Mouse (Mus musculus): ENCODE results near the gene Zfp433. TPM values are rescaled to one million over a fixed set of nuclear protein-coding genes. Genes with fewer than 3 reads are reported as not detected.
"Not testable (repeated sequence)": the region's sequence is repeated elsewhere in the genome, so short reads cannot be mapped to it uniquely, and the experiment has no call there.

Gene Zfp433
- total RNA-seq (2017): 15.7 and 22.4 TPM in 2 replicates

DNA sequence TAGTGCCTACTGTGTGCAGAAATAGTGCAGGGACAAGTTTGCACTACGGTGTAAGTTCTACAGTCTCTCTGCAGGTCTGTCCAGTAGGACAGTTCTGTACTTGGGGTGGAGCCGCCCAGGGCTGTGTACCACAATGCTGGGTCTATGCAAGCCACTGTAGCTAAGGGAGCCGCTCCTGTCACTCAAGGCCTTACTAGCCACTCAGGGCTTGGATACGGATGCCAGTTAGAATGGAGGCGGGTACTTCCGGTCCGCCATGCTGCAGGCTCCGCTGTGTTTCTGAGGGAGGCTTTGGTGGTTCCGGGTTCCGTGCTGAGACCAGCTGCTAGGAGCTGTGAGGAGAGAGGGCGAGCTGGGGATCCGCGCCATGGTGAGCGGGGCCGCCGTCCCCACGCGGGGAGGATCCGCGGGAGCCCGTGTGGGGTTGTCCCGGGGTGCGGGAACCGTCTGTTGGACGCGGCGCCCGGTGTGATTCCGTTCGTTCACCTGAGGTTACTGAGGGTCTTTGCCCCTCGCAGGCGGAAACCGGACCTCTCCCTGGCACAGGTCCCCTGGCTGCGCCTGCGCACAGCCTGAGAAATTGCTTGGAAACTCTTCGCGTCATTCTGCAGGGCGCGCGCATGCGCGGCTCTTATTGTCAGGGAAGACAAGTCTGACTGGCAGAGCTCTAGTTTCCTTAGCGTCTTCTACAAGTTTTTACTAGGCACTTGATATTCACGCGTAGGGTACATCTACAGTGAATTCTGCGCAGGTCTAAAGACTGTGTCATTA, at the start of gene Zfp433:
Gene Zfp433 (plus strand): TSS at position 295 of the 771 bp plus-strand sequence.
- ATAC-seq (replicated peaks in 1 of 2; ENCODE audit: insufficient read depth in 1 of 2, low FRiP score in 2 of 2, low TSS enrichment in 1 of 2, low read depth in 1 of 2, poor library complexity in 2 of 2, severe bottlenecking in 2 of 2): peak; percentile 99 to 100

DNA sequence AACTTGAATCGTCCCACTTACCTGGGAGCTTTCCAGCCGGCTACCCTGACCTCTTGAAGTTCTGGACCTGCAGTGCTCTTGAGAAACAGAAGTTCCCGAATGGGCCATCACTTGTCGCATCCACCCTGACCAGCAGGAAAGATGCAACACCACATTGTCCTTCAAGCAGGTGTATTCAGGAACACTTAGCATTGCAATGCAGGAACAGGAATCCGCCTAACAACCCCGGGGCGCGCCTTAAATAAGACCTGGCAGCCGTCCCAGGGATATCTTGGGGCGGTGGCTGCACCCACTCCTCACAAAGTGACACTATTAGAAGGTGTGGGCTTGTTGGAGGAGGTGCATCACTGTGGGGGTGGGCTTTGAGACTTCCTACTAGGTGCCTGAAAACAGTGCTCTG, 49.4 kb upstream of the Zfp433 start:
- ATAC-seq (replicated peaks in 1 of 2; ENCODE audit: insufficient read depth in 1 of 2, low FRiP score in 2 of 2, low TSS enrichment in 1 of 2, low read depth in 1 of 2, poor library complexity in 2 of 2, severe bottlenecking in 2 of 2): no peak

DNA sequence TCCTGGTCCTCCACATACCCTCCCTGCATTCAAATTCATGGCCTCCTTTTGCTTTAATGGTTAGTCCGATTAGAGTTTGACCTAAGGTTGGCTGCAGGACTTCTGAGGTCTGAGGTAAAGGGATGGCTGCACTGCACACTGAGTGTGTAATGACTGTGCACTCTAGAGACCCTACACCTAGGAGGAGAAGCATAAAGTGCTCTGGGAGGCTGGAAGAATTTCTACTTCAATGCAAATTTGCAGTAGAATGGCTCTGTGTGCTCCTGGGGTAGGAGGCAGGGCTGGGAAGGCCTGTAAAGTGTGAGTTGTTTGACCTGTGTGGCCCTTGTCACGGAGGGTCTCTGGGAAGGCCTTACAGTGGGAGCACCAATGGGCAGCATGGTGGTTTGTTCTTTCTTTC, 48.5 kb upstream of the Zfp433 start:
- ATAC-seq (replicated peaks in 1 of 2; ENCODE audit: insufficient read depth in 1 of 2, low FRiP score in 2 of 2, low TSS enrichment in 1 of 2, low read depth in 1 of 2, poor library complexity in 2 of 2, severe bottlenecking in 2 of 2): no peak

DNA sequence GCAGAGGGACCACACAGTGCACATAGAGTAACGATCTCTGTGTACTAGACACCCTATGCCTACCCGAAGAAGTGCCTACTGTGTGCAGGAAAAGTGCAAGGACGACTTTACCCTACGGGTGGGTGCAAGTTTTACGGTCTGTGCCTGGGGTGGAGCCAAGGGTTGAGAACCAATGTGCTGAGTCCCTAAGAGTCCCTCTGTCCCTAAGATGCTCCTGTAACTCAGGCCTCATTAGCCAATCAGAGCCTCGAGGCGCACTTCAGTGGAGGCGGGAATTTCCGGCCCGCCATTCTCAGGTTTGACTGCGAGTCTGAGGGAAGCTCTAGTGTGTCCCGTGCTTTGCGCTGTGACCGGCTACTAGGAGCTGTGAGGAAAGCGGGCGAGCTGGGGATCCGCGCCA, 17.5 kb upstream of the Zfp433 start:
- ATAC-seq (replicated peaks in 1 of 2; ENCODE audit: insufficient read depth in 1 of 2, low FRiP score in 2 of 2, low TSS enrichment in 1 of 2, low read depth in 1 of 2, poor library complexity in 2 of 2, severe bottlenecking in 2 of 2): not testable (repeated sequence)

DNA sequence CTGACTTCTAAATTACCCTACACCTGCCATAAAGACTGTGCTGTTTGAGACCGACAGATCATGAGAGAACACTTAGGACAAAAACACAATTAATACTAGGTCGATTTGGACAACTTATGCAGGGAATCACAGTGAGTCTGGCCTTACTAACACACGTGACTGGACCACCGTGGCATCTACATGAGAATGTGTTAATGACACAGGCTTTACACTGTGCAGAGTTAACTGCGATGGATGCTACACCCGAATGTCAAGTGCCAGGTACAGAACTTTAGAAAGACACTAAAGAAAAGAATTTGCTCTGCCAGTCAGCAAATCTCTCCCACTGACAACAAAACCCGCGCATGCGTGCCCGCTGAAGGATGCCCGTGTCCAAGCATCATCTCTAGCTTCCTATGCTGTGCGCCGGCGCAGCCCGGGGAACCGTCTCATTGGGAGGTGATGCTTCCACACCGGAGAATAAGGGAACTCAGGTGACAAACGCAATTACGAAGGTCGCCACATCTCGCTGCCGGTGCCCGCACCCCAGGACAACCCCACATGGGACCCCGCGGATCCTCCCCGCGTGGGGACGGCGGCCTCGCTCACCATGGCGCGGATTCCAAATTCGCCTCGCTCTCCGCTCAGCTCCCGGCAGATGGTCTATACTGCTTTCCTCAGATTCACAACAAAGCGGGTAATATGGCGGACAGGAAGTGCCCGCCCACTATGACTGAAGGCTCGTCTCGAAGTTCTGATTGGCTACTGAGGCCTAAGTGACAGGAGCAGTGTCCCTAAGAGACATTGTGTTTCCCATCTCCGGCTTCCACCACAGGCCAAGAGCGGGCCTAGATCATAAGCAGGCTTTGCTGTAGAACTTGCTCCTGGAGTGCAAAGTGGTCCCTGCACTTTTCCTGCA, 66.1 kb downstream of the Zfp433 start, which contains the start of gene Gm3055:
Gene Gm3055 (minus strand): TSS at position 656 of the 898 bp plus-strand sequence.
- ATAC-seq (replicated peaks in 1 of 2; ENCODE audit: insufficient read depth in 1 of 2, low FRiP score in 2 of 2, low TSS enrichment in 1 of 2, low read depth in 1 of 2, poor library complexity in 2 of 2, severe bottlenecking in 2 of 2): peak; percentile 56 to 75; a peak in 2 of 4 replicates

DNA sequence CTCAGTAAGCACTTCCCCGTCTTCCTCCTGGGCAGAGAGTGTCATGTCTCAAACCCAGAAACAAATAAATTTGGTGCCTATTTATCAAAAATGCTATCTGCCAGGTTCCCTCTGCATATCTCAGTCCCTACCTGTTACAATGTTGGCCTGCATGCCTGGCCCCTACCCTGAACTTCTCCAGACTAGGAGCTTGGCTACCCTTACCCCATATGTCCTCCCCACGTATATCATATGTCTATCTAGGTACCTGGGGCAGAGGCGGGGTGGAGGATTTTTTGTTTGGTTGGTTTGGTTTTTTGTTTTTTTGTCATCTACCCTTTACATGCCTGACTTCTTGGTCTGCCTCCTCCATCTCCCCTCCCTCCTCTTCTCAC, 66.8 kb downstream of the Zfp433 start:
- not testable (repeated sequence) for ATAC-seq (replicated peaks in 1 of 2; ENCODE audit: insufficient read depth in 1 of 2, low FRiP score in 2 of 2, low TSS enrichment in 1 of 2, low read depth in 1 of 2, poor library complexity in 2 of 2, severe bottlenecking in 2 of 2)

Other genes with a start within 250 kb of the Zfp433 start
- 10.8 and 12.1 TPM in 2 replicates for gene Nfic, start 249.2 kb upstream of the Zfp433 start, total RNA-seq (2017)
- gene Celf5, start 222.1 kb upstream of the Zfp433 start, total RNA-seq (2017): 0.60 TPM in 1 of 2 replicates, not detected in the other
- gene Ncln, start 208.4 kb upstream of the Zfp433 start, total RNA-seq (2017): 39.1 and 41.4 TPM in 2 replicates
- gene S1pr4, start 204.7 kb upstream of the Zfp433 start, total RNA-seq (2017): 14.0 and 21.4 TPM in 2 replicates
- 25.3 and 40.2 TPM in 2 replicates for gene Gna15, start 180.6 kb upstream of the Zfp433 start, total RNA-seq (2017)
- gene Gna11, start 159.6 kb upstream of the Zfp433 start, total RNA-seq (2017): 5.6 and 5.8 TPM in 2 replicates
- gene Aes, start 145.3 kb upstream of the Zfp433 start, total RNA-seq (2017): 204 and 238 TPM in 2 replicates
- gene Tle2, start 130.3 kb upstream of the Zfp433 start, total RNA-seq (2017): 11.2 and 11.8 TPM in 2 replicates
- gene Tle6, start 103.8 kb upstream of the Zfp433 start, total RNA-seq (2017): 22.9 and 47.4 TPM in 2 replicates
- 2.9 and 3.5 TPM in 2 replicates for gene BC025920, start 98.6 kb upstream of the Zfp433 start, total RNA-seq (2017)
- gene Sirt6, start 77.0 kb upstream of the Zfp433 start, total RNA-seq (2017): 2.8 and 3.1 TPM in 2 replicates
- gene Ankrd24, start 76.3 kb upstream of the Zfp433 start, total RNA-seq (2017): 3.5 and 8.1 TPM in 2 replicates
- gene Gm10778, start 55.8 kb upstream of the Zfp433 start, total RNA-seq (2017): 5.6 and 9.9 TPM in 2 replicates
- gene Gm3055, start 66.3 kb downstream of the Zfp433 start, total RNA-seq (2017): 0.30 and 5.7 TPM in 2 replicates
- 2.4 TPM in 1 of 2 replicates, not detected in the other for gene Gm4767, start 107.4 kb downstream of the Zfp433 start, total RNA-seq (2017)
- 3.4 and 12.8 TPM in 2 replicates for gene Gm32687, start 159.1 kb downstream of the Zfp433 start, total RNA-seq (2017)
- 0.94 and 1.7 TPM in 2 replicates for gene Zfp781, start 225.7 kb downstream of the Zfp433 start, total RNA-seq (2017)